Mouse (Mus musculus): ENCODE data around the gene Uap1. TPM values are rescaled to one million over a fixed set of nuclear protein-coding genes. Genes with fewer than 3 reads are reported as not detected.

Uap1 gene
- 10 to 100 TPM; 52.6 to 65.2 TPM for total RNA-seq (2021)

DNA sequence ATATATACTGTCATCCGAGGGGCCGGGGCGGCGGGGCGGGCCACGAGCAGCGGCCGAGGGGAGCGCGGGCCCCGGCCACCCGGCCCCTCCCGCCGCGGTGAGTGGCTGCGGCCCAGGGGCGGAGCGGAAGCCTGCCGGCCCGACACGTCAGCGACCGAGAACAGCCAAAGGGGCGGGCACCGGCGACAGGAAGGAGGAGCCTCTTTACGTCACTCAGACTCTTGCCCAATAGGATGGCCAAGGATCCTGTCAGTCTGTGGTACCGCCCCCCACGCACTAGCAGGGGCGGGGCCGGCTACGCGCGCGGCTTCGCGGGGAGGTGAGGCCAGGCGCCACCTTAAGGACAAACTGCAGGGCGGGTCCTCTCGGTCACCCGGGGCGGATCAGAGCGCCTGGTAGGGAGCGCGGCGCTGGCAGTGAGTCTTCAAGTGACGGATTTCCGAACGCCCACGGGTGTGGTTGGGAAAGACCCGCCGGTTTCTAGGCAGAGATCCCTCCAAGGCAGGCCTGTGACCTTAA, at the start of gene Uap1:
Gene Uap1, minus strand, starts transcription at position 144 of the 519 bp plus-strand sequence.
- intact Hi-C loops (cut with DNase I), result loop anchor here (1.0 kb wide), 1 partner anchor 38 kb away; no protein-coding TSS in a partner anchor
- peak; percentile 96 to 98 for DNase-seq

DNA sequence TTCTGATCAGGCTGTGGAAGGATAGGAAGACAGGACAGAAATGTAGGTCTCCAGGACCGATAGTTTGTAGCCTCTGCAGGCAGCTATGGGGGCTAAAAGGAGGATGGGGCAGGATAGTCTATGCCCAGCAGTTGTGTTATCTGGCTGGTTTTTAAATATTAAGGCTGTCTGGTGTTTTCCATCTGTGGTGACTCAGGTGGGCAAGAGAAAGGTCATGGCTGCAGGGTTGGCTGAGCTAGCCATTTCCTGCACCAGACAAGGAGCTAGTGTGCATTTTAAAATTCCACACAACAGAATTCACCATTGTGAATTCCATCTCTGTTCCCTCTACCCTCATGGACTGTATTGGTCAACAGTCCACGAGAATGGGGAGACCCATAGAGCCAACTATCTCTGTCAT, 48.5 kb upstream of the Uap1 start:
- intact Hi-C loops (cut with DNase I), result no loop called here
- no peak for DNase-seq

- no peak for DNase-seq
- intact Hi-C loops (cut with DNase I), result no loop called here
Measured at GRCm38 (mm10) chr1:170220351-170220750, 45.6 kb upstream of the Uap1 start.

DNA sequence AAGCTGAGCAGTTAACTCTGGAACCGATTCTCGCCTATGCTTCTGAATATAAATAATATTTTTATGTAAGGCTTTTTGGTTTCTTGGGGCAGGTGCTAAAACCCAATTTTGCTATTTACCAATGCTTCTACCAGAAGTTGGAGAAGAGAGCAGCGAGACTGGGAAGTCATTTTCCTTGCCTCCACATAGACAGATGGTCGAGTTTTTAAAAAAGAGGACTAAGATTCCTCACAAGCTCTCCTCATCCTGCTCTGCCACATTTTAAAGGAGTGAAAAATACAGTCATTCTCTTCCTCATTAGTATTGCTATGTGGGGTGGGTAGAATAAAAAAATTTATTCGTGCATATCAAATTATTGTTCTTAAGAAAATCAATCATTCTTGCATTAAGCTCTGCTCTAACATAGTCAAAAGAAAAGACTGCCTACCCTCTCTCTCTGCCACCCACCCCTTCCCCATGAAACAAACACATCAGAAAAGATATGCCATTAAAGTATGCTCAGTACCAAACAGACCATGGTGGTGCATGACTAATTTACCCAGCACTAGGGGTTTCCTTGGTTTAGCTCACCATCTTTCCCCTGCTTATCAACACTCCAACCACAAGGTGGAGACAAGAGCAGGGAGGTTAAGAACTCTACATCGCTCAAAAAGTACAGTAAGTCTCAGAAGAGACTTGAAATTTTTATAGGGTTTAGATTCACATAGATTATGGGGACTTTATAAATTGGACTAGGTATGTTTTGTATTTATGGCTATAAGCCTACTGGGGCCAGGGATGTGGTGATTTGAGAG, 43.5 kb upstream of the Uap1 start:
- DNase-seq, result no peak
- intact Hi-C loops (cut with DNase I), result loop anchor here (1.0 kb wide), 1 partner anchor 395 kb away; no protein-coding TSS in a partner anchor

- intact Hi-C loops (cut with DNase I), result no loop called here
- no peak for DNase-seq
Measured at GRCm38 (mm10) chr1:170215590-170215989, 40.8 kb upstream of the Uap1 start.

DNA sequence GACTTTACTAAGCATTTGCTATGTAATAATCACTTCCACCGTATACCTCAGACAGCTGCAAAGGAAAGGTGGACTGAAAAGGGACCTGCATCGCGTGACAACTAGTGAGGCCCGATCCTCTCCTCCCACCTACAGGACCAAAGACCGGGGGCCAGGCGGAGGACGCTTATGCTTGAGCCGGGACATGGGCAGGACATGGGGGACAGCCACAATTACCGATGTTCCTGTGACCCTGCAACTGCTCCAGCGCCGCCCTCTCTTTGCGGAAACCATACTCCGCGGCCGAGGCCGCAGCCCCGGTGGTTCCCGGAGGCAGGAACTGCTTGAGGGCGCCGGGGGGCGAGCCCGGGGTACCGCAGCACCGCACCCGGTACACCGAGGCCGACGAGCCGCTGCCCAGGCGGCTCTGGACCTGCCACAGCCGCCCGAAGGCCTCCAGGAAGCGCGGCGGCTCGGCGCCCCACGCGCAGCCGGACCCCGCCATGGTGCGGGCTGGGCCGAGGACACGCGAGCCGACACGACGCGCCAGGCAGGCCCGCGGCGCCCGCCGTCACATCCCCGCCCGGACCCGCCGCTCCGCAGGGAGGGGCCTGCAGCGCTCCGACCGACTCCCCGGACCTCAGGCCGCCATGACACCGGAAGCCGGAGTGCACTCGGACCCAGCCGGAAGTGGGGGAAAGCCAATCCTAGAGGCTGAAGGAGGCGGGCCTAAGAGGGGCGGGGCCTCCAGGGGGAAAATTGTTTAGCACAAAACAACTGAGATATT, 40.2 kb upstream of the Uap1 start, which contains the start of gene Uhmk1:
Gene Uhmk1, minus strand, starts transcription at position 641 of the 766 bp plus-strand sequence.
- intact Hi-C loops (cut with DNase I), result no loop called here
- peak; percentile 88 to 89 for DNase-seq

DNA sequence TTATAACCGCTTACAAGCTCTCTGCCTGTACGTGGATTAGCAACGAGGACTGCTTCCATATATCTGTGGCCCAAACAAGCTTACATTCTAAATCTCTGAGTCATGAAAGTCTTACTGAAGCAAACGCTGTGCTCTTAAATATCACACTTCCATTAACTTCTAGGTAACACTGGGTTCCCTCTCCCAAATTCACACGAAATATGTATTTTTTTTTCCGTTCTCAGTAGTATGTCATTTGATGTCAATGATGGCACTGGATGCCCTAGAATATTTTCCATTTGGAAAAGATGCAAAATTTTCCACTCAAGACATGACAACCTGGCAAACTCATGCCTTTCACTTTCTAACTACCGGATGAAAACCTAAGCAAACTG, 39.6 kb upstream of the Uap1 start:
- intact Hi-C loops (cut with DNase I), result no loop called here

GRCm38 (mm10) chr1:170213181-170213879, 38.6 kb upstream of the Uap1 start:
- no peak for DNase-seq
- intact Hi-C loops (cut with DNase I), result no loop called here

More for the DNA sequence above, 39.6 kb upstream of the Uap1 start:
- no peak for DNase-seq

DNA sequence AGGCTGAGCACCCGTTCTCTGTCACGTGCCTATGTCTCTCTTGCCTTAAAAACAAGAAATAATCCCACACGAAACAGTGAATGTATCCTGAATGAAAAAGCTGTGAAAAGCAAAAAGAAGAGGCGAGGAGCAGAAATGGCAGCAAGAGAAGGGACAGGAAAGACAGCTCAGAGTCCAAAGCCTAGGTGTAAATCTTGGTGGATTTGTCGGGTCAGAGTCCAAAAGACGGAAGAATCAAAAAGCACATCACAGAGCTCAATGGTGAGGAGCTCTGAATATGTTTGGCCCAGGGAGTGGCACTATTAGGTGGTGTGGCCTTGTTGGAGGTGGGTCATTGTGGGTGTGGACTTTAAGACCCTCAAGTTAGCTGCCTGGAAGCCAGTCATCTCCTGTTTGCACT, 31.6 kb upstream of the Uap1 start:
- DNase-seq, result no peak
- intact Hi-C loops (cut with DNase I), result no loop called here

DNA sequence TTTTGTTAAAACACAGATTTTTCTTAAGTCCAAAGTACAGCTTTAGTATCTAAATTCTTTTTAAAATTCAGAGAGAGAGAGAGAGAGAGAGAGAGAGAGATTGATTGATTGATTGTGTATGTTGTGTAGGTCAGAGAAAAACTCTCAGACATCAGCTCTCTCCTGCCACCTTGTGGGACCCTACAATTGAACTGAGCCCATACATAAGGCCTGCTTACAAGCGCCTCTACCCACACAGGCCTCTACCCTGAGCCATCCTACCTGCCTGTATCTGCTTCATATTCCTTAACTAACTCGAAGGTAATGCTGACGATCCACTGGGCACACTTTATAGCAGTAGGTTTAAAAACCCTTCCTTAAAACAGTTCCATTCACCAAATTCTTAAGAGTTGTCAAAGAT, 25.6 kb upstream of the Uap1 start:
- intact Hi-C loops (cut with DNase I), result loop anchor here (5.0 kb wide), 1 partner anchor 48 kb away; no protein-coding TSS in a partner anchor

DNA sequence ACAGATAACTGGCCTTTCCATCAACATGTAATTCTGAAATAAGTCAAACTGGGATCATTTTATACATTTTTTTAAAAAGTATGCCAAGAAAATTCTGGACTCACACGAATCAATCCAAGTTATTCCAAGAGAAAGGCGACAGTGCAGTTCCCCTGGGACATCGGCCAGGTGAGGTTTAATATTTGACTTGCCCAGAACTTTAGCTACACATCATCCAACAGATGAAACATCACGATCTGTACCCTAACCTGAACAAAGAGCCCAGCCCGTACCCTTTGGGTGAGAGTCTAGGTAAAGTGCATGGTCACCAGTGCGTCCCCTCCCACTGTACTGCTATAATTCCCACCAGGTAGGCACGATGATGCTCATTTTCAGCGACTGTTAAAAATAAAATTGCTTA, 21.5 kb upstream of the Uap1 start:
- intact Hi-C loops (cut with DNase I), result no loop called here

More for the DNA sequence above, 25.6 kb upstream of the Uap1 start:
- DNase-seq, result peak in 1 of 2 experiments; percentile 47

DNA sequence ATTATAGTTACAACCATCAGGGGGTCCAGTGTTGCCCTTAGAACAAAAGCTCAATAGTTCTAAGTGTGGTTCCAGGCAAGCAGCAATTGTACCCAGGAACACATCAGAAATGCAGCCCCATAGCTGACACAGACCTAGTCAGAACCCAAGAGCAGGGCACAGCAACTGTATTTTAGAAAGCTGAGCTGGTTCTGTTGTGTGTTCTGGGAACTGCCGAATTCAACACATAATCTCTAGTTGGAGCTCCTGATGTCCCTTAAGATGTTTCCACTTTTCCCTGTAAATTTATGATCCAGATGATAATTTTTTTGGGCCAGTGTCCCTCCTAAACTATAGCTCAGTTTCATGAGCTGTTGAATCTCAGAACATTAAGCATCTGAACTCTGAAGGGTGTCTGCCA, 17.2 kb upstream of the Uap1 start:
- no peak for DNase-seq
- intact Hi-C loops (cut with DNase I), result no loop called here

More for the DNA sequence above, 21.5 kb upstream of the Uap1 start:
- DNase-seq, result no peak

GRCm38 (mm10) chr1:170190225-170190624, 15.5 kb upstream of the Uap1 start:
- no peak for DNase-seq
- intact Hi-C loops (cut with DNase I), result no loop called here

DNA sequence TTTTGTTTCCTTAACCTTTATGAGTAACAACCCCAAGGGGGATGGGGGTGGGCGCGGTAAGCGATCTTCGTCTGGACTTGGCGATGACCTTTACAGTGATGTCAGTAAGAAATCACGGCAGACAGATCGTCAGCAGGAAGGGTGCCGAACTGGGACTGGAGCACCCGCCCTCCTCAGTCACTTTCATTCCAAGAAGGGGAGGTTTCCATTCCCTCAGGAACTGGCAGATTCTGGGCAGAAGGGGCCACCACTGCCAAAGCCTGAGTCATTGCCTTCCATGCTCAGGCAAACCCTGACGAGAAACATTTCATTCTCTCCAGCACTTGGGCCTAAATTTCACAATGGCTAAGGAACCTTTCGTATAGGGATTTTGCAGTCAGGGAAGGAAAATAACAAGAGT, 13.8 kb upstream of the Uap1 start:
- intact Hi-C loops (cut with DNase I), result no loop called here
- peak; percentile 59 to 71 for DNase-seq

DNA sequence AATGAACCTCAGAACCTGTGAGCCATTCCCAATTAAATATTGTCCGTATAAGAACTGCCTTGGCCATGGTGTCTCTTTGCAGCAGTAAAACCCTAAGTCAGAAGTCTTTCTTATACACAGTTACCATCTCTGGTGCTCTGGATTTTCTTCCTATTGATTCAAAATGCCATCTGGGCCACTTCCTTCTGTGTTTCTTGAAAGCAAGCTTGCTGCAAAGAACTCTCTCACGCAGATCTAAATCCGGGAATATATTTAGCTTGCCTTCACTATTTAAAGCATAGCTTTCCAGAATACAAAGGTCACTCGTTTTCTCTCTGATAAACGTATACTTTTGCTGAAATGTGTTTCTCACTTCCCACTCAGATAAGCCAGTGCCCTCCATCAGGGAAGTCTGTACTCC, 11.8 kb upstream of the Uap1 start:
- intact Hi-C loops (cut with DNase I), result no loop called here
- no peak for DNase-seq

GRCm38 (mm10) chr1:170185137-170185536, 10.4 kb upstream of the Uap1 start:
- intact Hi-C loops (cut with DNase I), result no loop called here
- no peak for DNase-seq

GRCm38 (mm10) chr1:170182706-170183105, 7.9 kb upstream of the Uap1 start:
- peak; percentile 44 for DNase-seq

DNA sequence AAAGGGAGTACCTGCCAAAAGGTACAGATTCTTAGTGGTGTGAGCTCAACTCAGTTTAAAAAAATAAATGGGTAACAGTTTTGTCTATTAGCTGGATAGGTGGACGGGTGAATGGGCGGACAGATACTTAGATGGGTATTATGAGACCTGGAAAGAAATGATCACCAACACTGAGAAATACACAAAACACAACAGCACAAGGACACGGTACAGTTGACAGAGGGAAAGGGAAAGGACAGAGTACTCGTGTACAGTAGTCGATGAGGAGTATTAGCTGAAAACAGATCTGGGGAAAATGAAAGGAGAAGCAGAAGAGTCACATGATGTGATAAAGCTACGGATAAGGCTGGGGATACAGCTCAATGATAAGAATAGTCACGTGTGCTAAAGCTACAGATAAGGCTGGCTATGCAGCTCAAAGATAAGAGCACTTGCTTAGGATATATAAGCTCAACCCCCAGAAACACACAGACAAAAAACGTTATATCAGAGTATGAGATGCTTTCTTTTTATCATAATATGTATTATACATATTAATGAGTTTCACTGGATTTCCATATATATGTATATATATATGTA, 2.0 kb upstream of the Uap1 start:
- intact Hi-C loops (cut with DNase I), result no loop called here

More at GRCm38 (mm10) chr1:170182706-170183105, 7.9 kb upstream of the Uap1 start:
- intact Hi-C loops (cut with DNase I), result no loop called here

GRCm38 (mm10) chr1:170175848-170176247, 1.1 kb upstream of the Uap1 start:
- intact Hi-C loops (cut with DNase I), result loop anchor here (1.0 kb wide), 1 partner anchor 39 kb away; no protein-coding TSS in a partner anchor
- DNase-seq, result no peak

More for the DNA sequence above, 2.0 kb upstream of the Uap1 start:
- DNase-seq, result no peak
